Mouse (Mus musculus): ENCODE results near the gene Faim2. TPM values are rescaled to one million over a fixed set of nuclear protein-coding genes. Genes with fewer than 3 reads are reported as not detected.

The Faim2 gene
- total and polyA plus RNA-seq, 3 experiments: 0.07 to 0.53 (median 0.39) TPM

DNA sequence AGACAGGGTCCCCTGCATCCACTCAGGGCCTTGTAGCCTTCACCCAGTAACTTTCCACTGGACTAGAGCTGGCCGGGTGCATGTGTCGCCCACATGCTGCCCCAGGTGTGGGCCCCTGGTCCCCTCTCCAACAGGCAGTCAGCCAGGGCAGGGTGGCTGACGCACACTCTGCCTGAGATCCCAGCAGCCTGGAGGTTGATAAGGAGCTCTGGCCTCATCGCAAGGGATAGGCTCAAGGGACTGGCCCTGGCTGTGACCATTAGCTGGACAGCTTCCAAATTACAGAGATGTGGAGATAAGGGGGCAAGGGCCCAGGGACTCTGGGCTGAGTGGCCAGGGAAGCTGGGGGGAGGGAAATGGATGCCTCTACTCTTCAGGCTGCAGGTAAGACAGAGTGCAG is 29.2 kb downstream of the Faim2 start:
- H3K36me3 ChIP-seq (ENCODE audit: control insufficient read depth, insufficient read depth, low read length): no peaks in the 10 kb centered on the region
- H3K9ac ChIP-seq (ENCODE audit: low read depth, low read length): no peak overlapping the region
- H3K27me3 ChIP-seq (ENCODE audit: control insufficient read depth, insufficient read depth, low read length): no peaks in the 10 kb centered on the region
- peak; percentile 36 to 61 for DNase-seq
- WGBS: 25% methylated on average over 4 of the region's 4 CpGs
- H3K79me2 ChIP-seq (replicated peaks; ENCODE audit: control insufficient read depth, insufficient read depth, low read length): no peaks in the 10 kb centered on the region
- intact Hi-C loops (cut with DNase I): loop anchor here (5.0 kb wide), 2 partner anchors 189 to 409 kb away; no protein-coding TSS in a partner anchor
- peaks cover 9% of the 10 kb centered on the region for H3K4me1 ChIP-seq (ENCODE audit: control insufficient read depth, insufficient read depth, low read length)
- H3K27ac ChIP-seq: no peak overlapping the region; the same call in 1 of the 2 replicates
- TF ChIP-seq EP300 (IDR thresholded peaks at IDR 0.05; ENCODE audit: insufficient read depth, low read depth, low read length) (no peak), POLR2A (IDR thresholded peaks at IDR 0.05; ENCODE audit: insufficient read depth, low read depth, low read length) (no peak), CTCF (IDR thresholded peaks at IDR 0.05) (no peak)
- no peak overlapping the region for H3K4me3 ChIP-seq

DNA sequence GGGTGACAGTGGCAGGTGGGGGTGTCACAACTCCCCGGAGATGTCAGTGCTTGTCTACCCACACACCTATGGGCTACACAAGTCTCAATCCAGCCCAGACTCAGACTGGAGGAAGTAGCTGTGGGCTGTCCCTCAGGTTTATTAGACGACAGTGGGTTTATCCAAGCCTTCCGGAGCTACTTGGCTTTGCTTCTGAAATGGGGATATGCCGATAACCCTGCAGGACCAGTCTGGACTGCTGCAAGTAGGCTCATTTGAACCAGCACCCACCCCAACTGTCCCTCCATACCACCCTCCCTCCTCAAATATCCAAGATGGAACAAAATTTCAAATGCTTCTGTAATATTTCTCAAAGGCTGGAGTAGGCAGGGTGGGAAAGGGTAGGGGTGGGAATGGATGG is 29.6 kb downstream of the Faim2 start:
- TF ChIP-seq EP300 (IDR thresholded peaks at IDR 0.05; ENCODE audit: insufficient read depth, low read depth, low read length): no peak
- no peak for TF ChIP-seq POLR2A (IDR thresholded peaks at IDR 0.05; ENCODE audit: insufficient read depth, low read depth, low read length)
- no peak for TF ChIP-seq CTCF (IDR thresholded peaks at IDR 0.05)
- Histone ChIP-seq H3K27ac (peak overlapping the region; percentile 49), H3K36me3 (ENCODE audit: control insufficient read depth, insufficient read depth, low read length) (no peaks in the 10 kb centered on the region), H3K4me1 (ENCODE audit: control insufficient read depth, insufficient read depth, low read length) (peaks cover 9% of the 10 kb centered on the region), H3K9ac (ENCODE audit: low read depth, low read length) (no peak overlapping the region), H3K79me2 (replicated peaks; ENCODE audit: control insufficient read depth, insufficient read depth, low read length) (no peaks in the 10 kb centered on the region), H3K4me3 (no peak overlapping the region), H3K27me3 (ENCODE audit: control insufficient read depth, insufficient read depth, low read length) (no peaks in the 10 kb centered on the region)
- intact Hi-C loops (cut with DNase I): loop anchor here (5.0 kb wide), 2 partner anchors 189 to 409 kb away; no protein-coding TSS in a partner anchor
- 28% methylated on average over 4 of the region's 4 CpGs for WGBS
- DNase-seq: no peak

DNA sequence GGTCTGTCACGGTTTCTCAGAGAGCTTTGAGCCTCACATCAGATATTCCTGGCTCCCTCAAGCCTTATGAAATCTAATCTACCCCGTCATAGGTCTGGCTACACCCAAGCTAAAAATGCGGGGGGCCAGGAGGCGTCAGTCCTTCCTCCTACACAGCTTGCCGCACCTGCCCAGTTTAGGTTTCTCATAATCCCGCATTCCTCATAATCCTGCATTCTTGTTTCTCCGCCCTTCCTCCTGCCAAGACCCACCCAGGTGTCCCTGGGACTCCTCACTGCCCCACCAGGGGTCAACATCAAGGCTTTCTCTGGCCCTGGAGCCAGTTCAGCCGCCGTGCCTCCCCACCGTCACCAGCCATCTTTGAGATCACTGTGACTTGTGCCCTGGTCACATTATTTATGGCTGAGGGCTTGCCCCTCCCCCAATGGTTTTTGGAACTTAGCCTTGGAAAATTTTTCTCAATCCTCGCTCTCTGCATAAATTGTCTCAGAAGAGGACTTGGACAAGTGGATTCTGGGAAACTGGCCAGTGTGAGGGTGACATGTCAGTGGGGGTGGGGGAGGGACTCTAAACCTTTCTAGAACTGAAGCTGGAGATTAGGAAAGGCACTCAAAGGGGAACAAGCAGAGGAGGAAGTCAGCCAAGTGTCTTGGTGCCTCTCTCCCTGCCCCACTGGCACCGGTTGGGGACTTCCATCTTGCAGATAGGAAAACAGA is 30.3 kb downstream of the Faim2 start:
- Histone ChIP-seq H3K4me3 (peak overlapping the region; percentile 7), H3K36me3 (ENCODE audit: control insufficient read depth, insufficient read depth, low read length) (no peaks in the 10 kb centered on the region), H3K79me2 (replicated peaks; ENCODE audit: control insufficient read depth, insufficient read depth, low read length) (no peaks in the 10 kb centered on the region), H3K27me3 (ENCODE audit: control insufficient read depth, insufficient read depth, low read length) (no peaks in the 10 kb centered on the region), H3K4me1 (ENCODE audit: control insufficient read depth, insufficient read depth, low read length) (peaks cover 9% of the 10 kb centered on the region), H3K9ac (ENCODE audit: low read depth, low read length) (no peak overlapping the region), H3K27ac (peak overlapping the region; percentile 66)
- no peak for TF ChIP-seq CTCF (IDR thresholded peaks at IDR 0.05)
- TF ChIP-seq EP300 (IDR thresholded peaks at IDR 0.05; ENCODE audit: insufficient read depth, low read depth, low read length): 0 out of 2 replicates have a peak, but pooled peaks have one; percentile 38
- TF ChIP-seq POLR2A (IDR thresholded peaks at IDR 0.05; ENCODE audit: insufficient read depth, low read depth, low read length): no peak
- DNase-seq: peak; percentile 64 to 75
- intact Hi-C loops (cut with DNase I): loop anchor here (1.0 to 5.0 kb wide), 4 partner anchors 99 to 410 kb away; no protein-coding TSS in a partner anchor
- WGBS: 22% methylated on average over 12 of the region's 12 CpGs

DNA sequence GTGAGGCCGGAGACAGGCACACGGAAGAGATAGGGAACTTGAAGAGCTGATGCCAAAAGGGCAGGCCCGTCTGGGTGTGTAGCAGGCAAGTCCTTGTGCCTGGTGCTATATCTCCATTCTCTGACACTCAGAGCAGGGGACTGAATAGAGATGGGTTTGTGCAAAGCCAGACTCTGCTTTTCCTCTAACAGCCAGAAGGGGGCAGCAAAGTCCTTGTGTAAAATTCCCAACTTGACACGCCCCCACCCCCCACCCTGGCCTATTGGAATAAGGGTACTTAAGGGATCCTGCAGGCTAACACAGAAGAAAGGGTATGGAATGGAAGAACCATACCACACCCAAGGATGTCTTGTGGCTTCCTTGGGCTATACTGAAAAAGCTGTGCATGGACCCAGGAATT is 30.9 kb downstream of the Faim2 start:
- TF ChIP-seq POLR2A (IDR thresholded peaks at IDR 0.05; ENCODE audit: insufficient read depth, low read depth, low read length) (no peak), CTCF (IDR thresholded peaks at IDR 0.05) (peak; percentile 83)
- no peaks in the 10 kb centered on the region for H3K27me3 ChIP-seq (ENCODE audit: control insufficient read depth, insufficient read depth, low read length)

DNA sequence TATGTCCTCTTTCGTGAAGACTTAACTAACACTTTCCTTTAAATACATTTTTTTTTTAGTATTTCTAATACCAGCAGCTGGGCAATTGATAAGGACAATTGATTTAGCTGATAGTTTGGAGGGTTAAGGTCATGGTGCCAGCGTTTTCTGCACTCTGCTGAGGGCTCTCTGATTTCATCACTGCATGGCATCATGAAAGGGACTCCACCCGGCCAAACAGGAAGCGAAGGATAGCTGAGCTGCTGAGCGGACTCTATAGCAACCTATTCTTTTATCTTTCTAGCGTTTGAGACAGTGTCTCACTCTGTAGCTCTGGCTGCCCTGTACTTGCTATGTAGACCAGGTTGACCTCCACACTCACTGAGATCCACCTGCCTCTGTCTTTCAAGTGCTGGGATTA is 43.2 kb downstream of the Faim2 start:
- Histone ChIP-seq H3K9ac (ENCODE audit: low read depth, low read length) (no peak overlapping the region), H3K27me3 (ENCODE audit: control insufficient read depth, insufficient read depth, low read length) (peaks cover 1% of the 10 kb centered on the region; the same call in 1 of the 2 replicates), H3K27ac (no peak overlapping the region), H3K36me3 (ENCODE audit: control insufficient read depth, insufficient read depth, low read length) (no peaks in the 10 kb centered on the region), H3K4me3 (no peak overlapping the region), H3K4me1 (ENCODE audit: control insufficient read depth, insufficient read depth, low read length) (no peaks in the 10 kb centered on the region), H3K79me2 (replicated peaks; ENCODE audit: control insufficient read depth, insufficient read depth, low read length) (no peaks in the 10 kb centered on the region)
- 43% methylated on average over 6 of the region's 6 CpGs for WGBS
- TF ChIP-seq CTCF (IDR thresholded peaks at IDR 0.05): no peak
- TF ChIP-seq EP300 (IDR thresholded peaks at IDR 0.05; ENCODE audit: insufficient read depth, low read depth, low read length): no peak
- no peak for TF ChIP-seq POLR2A (IDR thresholded peaks at IDR 0.05; ENCODE audit: insufficient read depth, low read depth, low read length)
- intact Hi-C loops (cut with DNase I): no loop called here
- no peak for DNase-seq

More for the DNA sequence above, 30.9 kb downstream of the Faim2 start:
- 12% methylated on average over 4 of the region's 4 CpGs for WGBS
- no peak overlapping the region for H3K9ac ChIP-seq (ENCODE audit: low read depth, low read length)
- H3K4me1 ChIP-seq (ENCODE audit: control insufficient read depth, insufficient read depth, low read length): peaks cover 9% of the 10 kb centered on the region
- no peaks in the 10 kb centered on the region for H3K79me2 ChIP-seq (replicated peaks; ENCODE audit: control insufficient read depth, insufficient read depth, low read length)
- H3K36me3 ChIP-seq (ENCODE audit: control insufficient read depth, insufficient read depth, low read length): no peaks in the 10 kb centered on the region
- peak overlapping the region; percentile 66 for H3K27ac ChIP-seq
- intact Hi-C loops (cut with DNase I): loop anchor here (1.0 to 5.0 kb wide), 4 partner anchors 99 to 410 kb away; no protein-coding TSS in a partner anchor
- peak overlapping the region; percentile 7 for H3K4me3 ChIP-seq
- peak; percentile 30 to 34 for DNase-seq

DNA sequence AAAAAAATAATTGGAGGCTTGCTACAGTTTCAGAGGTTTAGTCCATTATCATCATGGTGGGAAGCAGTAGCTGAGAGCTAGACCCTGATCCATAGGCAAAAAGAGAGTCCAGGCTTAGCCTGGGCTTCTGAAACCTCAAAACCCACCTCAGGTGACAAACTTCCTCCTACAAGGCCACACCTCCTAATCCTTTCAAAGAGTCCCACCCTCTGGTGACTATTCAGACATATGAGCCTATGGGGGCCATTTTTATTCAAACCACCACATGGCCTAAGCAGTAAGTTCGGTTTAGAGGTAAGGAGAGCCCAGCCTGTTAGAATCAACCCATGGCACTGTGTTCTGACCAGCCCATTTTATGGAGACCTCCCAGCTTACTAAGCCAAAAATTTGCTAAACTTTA is 52.2 kb downstream of the Faim2 start:
- H3K4me1 ChIP-seq (ENCODE audit: control insufficient read depth, insufficient read depth, low read length): peaks cover 4% of the 10 kb centered on the region
- H3K9ac ChIP-seq (ENCODE audit: low read depth, low read length): no peak overlapping the region
- no peaks in the 10 kb centered on the region for H3K36me3 ChIP-seq (ENCODE audit: control insufficient read depth, insufficient read depth, low read length)
- no peak for DNase-seq
- H3K79me2 ChIP-seq (replicated peaks; ENCODE audit: control insufficient read depth, insufficient read depth, low read length): no peaks in the 10 kb centered on the region
- H3K4me3 ChIP-seq: no peak overlapping the region
- intact Hi-C loops (cut with DNase I): no loop called here
- H3K27ac ChIP-seq: no peak overlapping the region
- TF ChIP-seq CTCF (IDR thresholded peaks at IDR 0.05) (no peak), POLR2A (IDR thresholded peaks at IDR 0.05; ENCODE audit: insufficient read depth, low read depth, low read length) (no peak), EP300 (IDR thresholded peaks at IDR 0.05; ENCODE audit: insufficient read depth, low read depth, low read length) (no peak)
- 67% methylated on average over 1 of the region's 1 CpGs for WGBS
- no peaks in the 10 kb centered on the region for H3K27me3 ChIP-seq (ENCODE audit: control insufficient read depth, insufficient read depth, low read length)
